8 mouse cellular contexts compared by ENCODE assay signal in the genomic region with DNA sequence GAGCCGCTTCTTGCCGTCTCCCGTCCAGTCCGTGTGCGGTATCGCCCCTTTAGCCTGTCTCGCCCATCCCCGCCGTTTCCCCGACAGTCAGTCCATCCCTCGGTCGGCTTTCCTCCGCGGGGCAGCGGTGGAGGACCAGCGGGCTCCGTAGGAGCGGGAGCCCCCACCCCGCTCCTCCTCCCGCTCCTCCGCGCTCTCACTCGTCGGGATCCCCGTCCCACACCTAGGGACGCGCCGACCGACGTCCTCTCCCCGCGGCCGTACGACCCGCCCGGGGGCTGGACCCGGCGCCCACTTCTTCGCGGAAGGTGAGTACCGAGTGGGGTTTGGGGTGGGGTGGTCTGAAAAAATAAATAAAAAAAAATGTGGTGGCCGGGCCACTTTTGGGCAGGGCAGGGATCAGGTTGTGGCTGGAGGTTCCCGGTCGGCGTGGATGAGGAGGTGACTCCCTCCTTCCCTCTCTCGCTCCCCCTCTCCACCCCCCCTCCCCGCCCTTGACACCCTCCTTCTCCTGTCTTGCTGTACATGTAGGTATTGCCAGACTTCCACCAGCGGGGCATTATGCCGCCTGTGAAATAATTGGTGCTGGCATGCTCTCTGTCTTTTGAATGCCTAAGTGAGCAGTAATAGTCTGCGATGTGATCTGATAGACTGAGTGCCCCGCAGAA. TPM values are rescaled to one million over a fixed set of nuclear protein-coding genes. Genes with fewer than 3 reads are reported as not detected.
A peak's percentile ranks its signal among the peaks of the same experiment; 100 is the strongest.
DNase-seq lines count a peak whose midpoint lies in the region; ATAC-seq and TF ChIP-seq lines count a peak whose summit lies in the region.

No protein-coding gene starts in this region.

- under 1% methylated on average over 51 of the region's 51 CpGs for WGBS in heart, embryonic 11.5 days (ENCODE audit: insufficient replicate concordance)
- under 1% methylated on average over 51 of the region's 51 CpGs for WGBS in forebrain, embryonic 12.5 days
- WGBS in macrophage (ENCODE audit: missing documents), result under 1% methylated on average over 42 of the region's 51 CpGs
- under 1% methylated on average over 40 of the region's 51 CpGs for WGBS in stomach, postnatal 0 days

- no peak for DNase-seq in heart, postnatal 4 days
- DNase-seq in CD4-positive helper T cell, adult 2 months (ENCODE audit: low read depth, low spot score), result peak; percentile 58
- DNase-seq in layer of hippocampus, adult 2 months (ENCODE audit: low spot score in 2 of 2), result peak; percentile 14 to 21
- peak; percentile 60 for DNase-seq in stomach, postnatal 0 days (ENCODE audit: low spot score)

- ATAC-seq in heart, embryonic 11.5 days (replicated peaks; ENCODE audit: insufficient number of reproducible peaks, low FRiP score, low TSS enrichment), result peak; percentile 3
- peak; percentile 17 for ATAC-seq in cerebellum, adult (ENCODE audit: insufficient number of reproducible peaks, low FRiP score, low TSS enrichment)
- peak; percentile 9; the same call in 1 of the 2 replicates for ATAC-seq in forebrain, embryonic 12.5 days (ENCODE audit: low FRiP score)
- ATAC-seq in stomach, postnatal 0 days (ENCODE audit: low FRiP score, low TSS enrichment), result no peak

- peak overlapping the region; percentile 75 for H3K4me2 ChIP-seq in heart, embryonic 11.5 days
- peak overlapping the region; percentile 67 for H3K4me2 ChIP-seq in forebrain, embryonic 12.5 days
- peak overlapping the region; percentile 87 for H3K4me2 ChIP-seq in stomach, postnatal 0 days (replicated peaks; ENCODE audit: low read depth)

- no peaks in the 10 kb centered on the region for H3K9me3 ChIP-seq in heart, embryonic 11.5 days (replicated peaks; ENCODE audit: control insufficient read depth, low read length)
- no peaks in the 10 kb centered on the region for H3K9me3 ChIP-seq in forebrain, embryonic 12.5 days
- no peaks in the 10 kb centered on the region for H3K9me3 ChIP-seq in stomach, postnatal 0 days (ENCODE audit: control insufficient read depth, low read length)

- no peak for TF ChIP-seq CTCF in layer of hippocampus, adult 2 months (conservative IDR thresholded peaks at IDR 0.05)
- no peak for TF ChIP-seq CTCF in stomach, postnatal 0 days (IDR thresholded peaks at IDR 0.05; ENCODE audit: low read depth)

- no peaks in the 10 kb centered on the region for H3K36me3 ChIP-seq in heart, embryonic 11.5 days (ENCODE audit: control insufficient read depth, insufficient read depth, low read length)
- H3K36me3 ChIP-seq in forebrain, embryonic 12.5 days (replicated peaks), result no peaks in the 10 kb centered on the region
- no peaks in the 10 kb centered on the region for H3K36me3 ChIP-seq in macrophage (ENCODE audit: inconsistent target)
- no peaks in the 10 kb centered on the region for H3K36me3 ChIP-seq in stomach, postnatal 0 days (ENCODE audit: control insufficient read depth, insufficient read depth, low read length)

- peak overlapping the region; percentile 90 for H3K4me3 ChIP-seq in heart, embryonic 11.5 days (ENCODE audit: low read depth, low read length)
- H3K4me3 ChIP-seq in forebrain, embryonic 12.5 days (replicated peaks), result peak overlapping the region; percentile 84
- peak overlapping the region; percentile 98 for H3K4me3 ChIP-seq in layer of hippocampus, adult 2 months
- peak overlapping the region; percentile 51 for H3K4me3 ChIP-seq in macrophage (ENCODE audit: inconsistent target)
- peak overlapping the region; percentile 86 for H3K4me3 ChIP-seq in stomach, postnatal 0 days (ENCODE audit: low read depth, low read length)

- TF ChIP-seq EP300 in stomach, postnatal 0 days (optimal IDR thresholded peaks at IDR 0.05), result no peak

- no peaks in the 10 kb centered on the region; the same call in 1 of the 2 replicates for H3K27me3 ChIP-seq in heart, embryonic 11.5 days (ENCODE audit: control insufficient read depth, insufficient read depth, low read length)
- H3K27me3 ChIP-seq in forebrain, embryonic 12.5 days, result peaks cover 15% of the 10 kb centered on the region; the same call in 1 of the 2 replicates
- no peaks in the 10 kb centered on the region for H3K27me3 ChIP-seq in stomach, postnatal 0 days (ENCODE audit: control insufficient read depth, insufficient read depth, low read length)

- no peaks in the 10 kb centered on the region; the same call in 1 of the 2 replicates for H3K4me1 ChIP-seq in heart, embryonic 11.5 days (ENCODE audit: control insufficient read depth, insufficient read depth, low read length)
- H3K4me1 ChIP-seq in forebrain, embryonic 12.5 days, result peaks cover 15% of the 10 kb centered on the region
- H3K4me1 ChIP-seq in stomach, postnatal 0 days (replicated peaks; ENCODE audit: control insufficient read depth, insufficient read depth), result no peaks in the 10 kb centered on the region

- H3K79me2 ChIP-seq in macrophage (ENCODE audit: inconsistent target), result peaks cover 15% of the 10 kb centered on the region; the same call in 1 of the 2 replicates

- peak overlapping the region; percentile 94 for H3K27ac ChIP-seq in heart, embryonic 11.5 days (ENCODE audit: low read depth, low read length)
- H3K27ac ChIP-seq in forebrain, embryonic 12.5 days, result peak overlapping the region; percentile 93
- H3K27ac ChIP-seq in layer of hippocampus, adult 2 months, result peak overlapping the region; percentile 98
- peak overlapping the region; percentile 41 for H3K27ac ChIP-seq in macrophage
- H3K27ac ChIP-seq in stomach, postnatal 0 days (replicated peaks), result peak overlapping the region; percentile 94

- H3K9ac ChIP-seq in heart, embryonic 11.5 days (ENCODE audit: low read depth, low read length), result peak overlapping the region; percentile 83
- peak overlapping the region; percentile 88 for H3K9ac ChIP-seq in forebrain, embryonic 12.5 days
- H3K9ac ChIP-seq in stomach, postnatal 0 days (ENCODE audit: low read length), result peak overlapping the region; percentile 80

RNA-seq across cellular contexts. Expression of gene Sertad2, which starts 0.5 kb away (rescaled TPM):
- 24.1 and 29.9 TPM in 2 replicates for polyA plus RNA-seq in heart, embryonic 11.5 days (2014; fragmentation: Nextera tagmentation; extraction: Ambion mirVana)
- 10 to 100 TPM; 26.1 to 28.7 TPM for total RNA-seq in heart, postnatal 4 days (2021)
- 33.5 and 37.5 TPM in 2 replicates for polyA plus RNA-seq in forebrain, embryonic 12.5 days (2016; fragmentation: Nextera tagmentation; extraction: Ambion mirVana)
- total RNA-seq in layer of hippocampus, adult 2 months (2021), result 10 to 100 TPM; 21.5 to 25.6 TPM
- total RNA-seq in macrophage (2018; cell fraction: chromatin; rRNA removed), result 10 to 100 TPM in 25 of 26 experiments, 1 to 10 TPM in 1; 7.5 to 76.4 (median 22.3) TPM
- 10 to 100 TPM; 15.7 to 64.9 (median 23.4) TPM for total RNA-seq in macrophage (2018; cell fraction: cytosol; rRNA removed)
- total RNA-seq in macrophage (2018; cell fraction: nucleus; rRNA removed), result 100 to 1,000 TPM in 2 of 26 experiments, 10 to 100 TPM in 24; 18.0 to 116 (median 34.5) TPM
- 9.7 to 19.7 TPM (median 12.9 TPM) in 3 replicates for polyA plus RNA-seq in macrophage (2018)
- 28.3 and 29.9 TPM in 2 replicates for polyA plus RNA-seq in stomach, postnatal 0 days (2015; fragmentation: Nextera tagmentation; extraction: Ambion mirVana)

Comparison
In these comparisons a context has a peak if more than half of its experiments do, and no peak if none do; other contexts are left out.
1. H3K27ac ChIP-seq: peak in every context shown above with its lines; median percentile 98 in layer of hippocampus, adult 2 months; 94 in heart, embryonic 11.5 days; 94 in stomach, postnatal 0 days; 93 in forebrain, embryonic 12.5 days; 41 in macrophage.